Mouse (Mus musculus): ENCODE measurements around the gene Tgm5. TPM values are rescaled to one million over a fixed set of nuclear protein-coding genes. Genes with fewer than 3 reads are reported as not detected.
"Not testable (repeated sequence)": the region's sequence is repeated elsewhere in the genome, so short reads cannot be mapped to it uniquely, and the experiment has no call there.

Tgm5 gene
- polyA plus RNA-seq (2015; fragmentation: Nextera tagmentation; extraction: Ambion mirVana) = 0.07 and 0.09 TPM in 2 replicates

DNA sequence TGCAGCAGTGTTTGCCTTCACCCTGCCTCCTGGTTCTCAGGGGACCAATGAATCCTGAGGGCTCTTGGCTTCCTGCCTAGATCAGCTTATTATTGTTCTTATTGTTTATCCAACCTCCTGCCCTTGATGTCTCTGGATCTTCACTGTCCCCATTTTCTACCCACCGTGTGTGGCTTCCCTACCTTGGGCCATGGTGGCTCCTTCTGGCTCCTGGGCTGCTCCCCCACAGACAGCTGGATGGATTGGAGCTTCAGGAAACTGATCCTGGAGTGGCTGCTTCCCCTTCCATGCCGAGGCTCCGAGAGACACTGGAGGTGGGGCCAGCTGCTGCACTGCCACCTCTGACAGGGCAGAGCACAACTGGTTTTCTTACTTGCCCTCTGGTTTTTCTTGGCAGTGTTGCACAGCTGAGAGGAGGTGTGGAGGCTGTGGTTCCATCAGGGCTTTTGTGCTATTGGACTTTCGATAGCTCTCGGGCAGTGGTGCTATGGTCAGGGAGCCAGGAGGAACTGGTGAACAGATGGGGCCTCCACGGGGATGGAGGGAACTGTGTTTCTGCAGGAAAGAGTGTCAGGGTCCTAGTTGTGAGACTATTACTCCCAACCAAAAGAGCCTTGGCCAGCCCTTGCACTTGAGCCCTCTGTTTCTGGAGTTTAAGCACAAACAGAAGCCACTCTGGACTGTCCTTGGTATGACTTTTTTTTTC, at the start of gene Tgm5:
Gene Tgm5 (minus strand): TSS at position 362 of the 706 bp plus-strand sequence.
- 52% methylated on average over 6 of the region's 6 CpGs for WGBS
- H3K27me3 ChIP-seq (ENCODE audit: control insufficient read depth, insufficient read depth, low read depth, low read length) = no peaks in the 10 kb centered on the region
- ATAC-seq = no peak
- no peaks in the 10 kb centered on the region for H3K4me1 ChIP-seq (ENCODE audit: control insufficient read depth, insufficient read depth, low read length)
- no peak within 1 kb of the TSS for H3K4me3 ChIP-seq (ENCODE audit: low read depth, low read length)
- no peak within 1 kb of the TSS for H3K27ac ChIP-seq (ENCODE audit: low read length)
- H3K4me2 ChIP-seq (ENCODE audit: low read length) = no peak within 1 kb of the TSS
- no peak within 1 kb of the TSS for H3K9ac ChIP-seq (ENCODE audit: low read depth, low read length)
- H3K9me3 ChIP-seq (replicated peaks; ENCODE audit: control insufficient read depth, low read length, poor library complexity, severe bottlenecking) = no peaks in the 10 kb centered on the region
- no peaks in the 10 kb centered on the region for H3K36me3 ChIP-seq (ENCODE audit: control insufficient read depth, insufficient read depth, low read length)

DNA sequence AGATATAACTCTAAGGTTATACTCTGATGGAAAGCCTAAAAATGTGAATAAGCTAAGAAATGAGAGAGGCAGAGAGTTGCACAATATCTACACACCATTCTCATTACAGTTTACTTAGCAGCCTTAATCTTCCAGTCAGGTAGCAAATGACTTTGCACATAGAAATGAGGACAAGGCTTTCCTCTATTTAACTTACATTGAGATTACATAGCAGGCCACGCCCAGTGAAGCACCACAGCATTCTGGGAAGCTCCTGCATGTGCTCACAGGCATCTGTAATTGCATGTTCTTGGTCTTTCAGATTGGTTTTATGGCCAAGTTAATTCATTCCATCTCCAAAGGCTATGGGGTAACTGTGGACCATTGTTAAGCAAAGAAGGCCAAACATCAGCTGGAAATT, 47.2 kb upstream of the Tgm5 start:
- no peaks in the 10 kb centered on the region for H3K27me3 ChIP-seq (ENCODE audit: control insufficient read depth, insufficient read depth, low read depth, low read length)
- H3K9me3 ChIP-seq (replicated peaks; ENCODE audit: control insufficient read depth, low read length, poor library complexity, severe bottlenecking) = no peaks in the 10 kb centered on the region
- no peaks in the 10 kb centered on the region for H3K36me3 ChIP-seq (ENCODE audit: control insufficient read depth, insufficient read depth, low read length)
- peaks cover 6% of the 10 kb centered on the region for H3K4me1 ChIP-seq (ENCODE audit: control insufficient read depth, insufficient read depth, low read length)
- no peak overlapping the region for H3K4me2 ChIP-seq (ENCODE audit: low read length)
- H3K4me3 ChIP-seq (ENCODE audit: low read depth, low read length) = no peak overlapping the region
- 64% methylated on average over 1 of the region's 1 CpGs for WGBS
- H3K9ac ChIP-seq (ENCODE audit: low read depth, low read length) = no peak overlapping the region
- no peak overlapping the region for H3K27ac ChIP-seq (ENCODE audit: low read length)
- no peak for ATAC-seq

DNA sequence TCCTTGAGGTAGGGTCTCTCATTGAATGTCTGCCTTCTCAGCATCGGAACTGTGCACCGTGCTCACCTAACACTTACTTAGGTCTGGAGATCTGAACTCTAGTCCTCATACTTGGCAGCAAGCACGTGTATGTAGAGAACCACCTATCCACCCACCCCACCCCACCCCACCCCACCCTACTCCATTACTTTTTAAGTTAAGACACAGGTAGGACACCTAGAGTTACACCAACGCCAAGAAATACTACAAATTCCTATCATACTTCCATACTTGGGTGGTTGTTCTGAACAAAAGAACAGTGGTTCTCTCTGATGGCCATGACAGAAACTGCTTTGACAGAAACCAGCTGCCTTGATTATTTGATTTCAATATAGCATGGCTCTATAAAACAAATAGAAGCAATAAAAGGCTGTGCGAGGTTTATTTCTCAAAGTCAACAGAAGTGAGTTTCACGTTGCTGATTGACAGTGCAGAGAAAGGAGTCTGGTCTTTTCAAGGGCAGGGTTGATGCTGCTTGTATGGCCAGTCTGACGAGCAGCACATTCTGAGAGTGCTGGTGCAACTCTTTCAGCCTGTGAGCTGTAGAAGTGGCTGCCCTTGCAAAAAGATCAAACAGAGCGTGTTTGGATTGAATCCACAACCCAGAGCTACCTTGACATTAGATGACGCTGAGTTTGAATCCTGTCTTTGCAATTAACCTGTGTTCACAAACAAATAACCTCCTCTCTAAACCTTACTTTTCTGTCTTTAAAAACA, 43.4 kb upstream of the Tgm5 start:
- H3K9me3 ChIP-seq (replicated peaks; ENCODE audit: control insufficient read depth, low read length, poor library complexity, severe bottlenecking) = no peaks in the 10 kb centered on the region
- no peaks in the 10 kb centered on the region for H3K4me1 ChIP-seq (ENCODE audit: control insufficient read depth, insufficient read depth, low read length)
- no peak overlapping the region for H3K4me2 ChIP-seq (ENCODE audit: low read length)
- no peak for ATAC-seq
- no peak overlapping the region for H3K4me3 ChIP-seq (ENCODE audit: low read depth, low read length)
- 71% methylated on average over 9 of the region's 9 CpGs for WGBS
- H3K36me3 ChIP-seq (ENCODE audit: control insufficient read depth, insufficient read depth, low read length) = no peaks in the 10 kb centered on the region
- no peaks in the 10 kb centered on the region for H3K27me3 ChIP-seq (ENCODE audit: control insufficient read depth, insufficient read depth, low read depth, low read length)
- H3K9ac ChIP-seq (ENCODE audit: low read depth, low read length) = no peak overlapping the region
- no peak overlapping the region for H3K27ac ChIP-seq (ENCODE audit: low read length)

DNA sequence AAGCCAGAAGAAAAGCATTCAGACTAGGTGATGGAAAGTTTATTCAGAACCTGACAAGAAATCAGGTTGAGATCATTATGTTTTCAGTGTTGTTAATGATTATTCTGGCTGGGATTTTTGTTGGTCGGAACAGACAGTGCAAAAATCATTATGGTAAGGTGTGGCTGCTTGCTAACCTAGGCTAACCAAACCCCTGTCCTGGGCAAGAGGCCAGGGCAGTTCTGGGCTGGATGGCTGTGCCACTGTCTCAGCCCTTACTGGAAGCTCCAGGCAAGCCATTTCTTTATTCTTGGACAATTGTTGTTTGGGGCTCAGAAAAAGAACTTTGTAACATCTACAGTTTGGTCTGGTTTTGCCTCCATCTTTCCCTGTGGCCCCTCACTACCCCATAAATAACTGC, 41.9 kb upstream of the Tgm5 start:
- no peak overlapping the region for H3K27ac ChIP-seq (ENCODE audit: low read length)
- no peaks in the 10 kb centered on the region for H3K27me3 ChIP-seq (ENCODE audit: control insufficient read depth, insufficient read depth, low read depth, low read length)
- no peak overlapping the region for H3K9ac ChIP-seq (ENCODE audit: low read depth, low read length)
- no peaks in the 10 kb centered on the region for H3K4me1 ChIP-seq (ENCODE audit: control insufficient read depth, insufficient read depth, low read length)
- no peak overlapping the region for H3K4me3 ChIP-seq (ENCODE audit: low read depth, low read length)
- ATAC-seq = no peak
- no peak overlapping the region for H3K4me2 ChIP-seq (ENCODE audit: low read length)
- 96% methylated on average over 1 of the region's 1 CpGs for WGBS
- H3K36me3 ChIP-seq (ENCODE audit: control insufficient read depth, insufficient read depth, low read length) = no peaks in the 10 kb centered on the region
- H3K9me3 ChIP-seq (replicated peaks; ENCODE audit: control insufficient read depth, low read length, poor library complexity, severe bottlenecking) = no peaks in the 10 kb centered on the region

DNA sequence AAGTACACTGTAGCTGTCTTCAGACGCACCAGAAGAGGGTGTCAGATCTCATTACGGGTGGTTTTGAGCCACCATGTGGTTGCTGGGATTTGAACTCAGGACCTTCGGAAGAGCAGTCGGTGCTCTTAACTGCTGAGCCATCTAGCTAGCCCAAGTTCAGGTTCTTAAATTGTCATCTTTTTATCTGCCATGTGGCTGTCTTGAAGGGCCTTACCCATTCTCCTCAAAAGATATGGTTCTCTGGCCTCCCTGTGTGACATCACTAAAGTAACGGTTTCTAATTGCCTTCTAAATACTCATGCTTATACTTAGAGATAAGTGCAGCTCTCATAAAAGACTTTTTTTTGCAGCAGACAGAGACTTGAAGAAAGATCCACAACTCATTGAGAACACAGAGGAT, 40.7 kb upstream of the Tgm5 start:
- not testable (repeated sequence) for H3K9ac ChIP-seq (ENCODE audit: low read depth, low read length); H3K4me3 ChIP-seq (ENCODE audit: low read depth, low read length); H3K4me2 ChIP-seq (ENCODE audit: low read length); H3K4me1 ChIP-seq (ENCODE audit: control insufficient read depth, insufficient read depth, low read length); H3K9me3 ChIP-seq (replicated peaks; ENCODE audit: control insufficient read depth, low read length, poor library complexity, severe bottlenecking); ATAC-seq; H3K27ac ChIP-seq (ENCODE audit: low read length); H3K36me3 ChIP-seq (ENCODE audit: control insufficient read depth, insufficient read depth, low read length); H3K27me3 ChIP-seq (ENCODE audit: control insufficient read depth, insufficient read depth, low read depth, low read length)
- 97% methylated on average over 5 of the region's 5 CpGs for WGBS

DNA sequence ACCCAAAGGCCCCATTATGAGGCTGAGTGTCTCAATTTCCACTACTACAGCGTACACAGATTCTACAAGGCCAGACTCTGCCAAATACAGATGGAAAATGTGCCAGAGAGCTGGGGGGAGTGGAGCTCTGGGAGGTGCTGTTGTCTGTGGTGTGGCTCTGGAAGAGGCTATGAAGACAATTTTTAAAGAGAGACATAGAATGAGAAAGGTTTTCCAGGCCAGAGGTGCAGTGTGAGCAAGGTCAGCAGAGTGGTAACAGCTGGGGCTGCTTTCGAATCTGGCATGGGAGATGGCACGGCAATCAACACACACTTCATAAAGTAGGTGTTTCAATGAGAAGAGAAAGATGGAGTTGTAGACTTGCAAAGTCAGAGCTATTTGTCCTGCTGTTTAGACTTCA, 33.6 kb upstream of the Tgm5 start:
- H3K4me2 ChIP-seq (ENCODE audit: low read length) = no peak overlapping the region
- H3K4me1 ChIP-seq (ENCODE audit: control insufficient read depth, insufficient read depth, low read length) = no peaks in the 10 kb centered on the region
- no peaks in the 10 kb centered on the region for H3K27me3 ChIP-seq (ENCODE audit: control insufficient read depth, insufficient read depth, low read depth, low read length)
- no peak overlapping the region for H3K4me3 ChIP-seq (ENCODE audit: low read depth, low read length)
- 90% methylated on average over 3 of the region's 3 CpGs for WGBS
- H3K36me3 ChIP-seq (ENCODE audit: control insufficient read depth, insufficient read depth, low read length) = no peaks in the 10 kb centered on the region
- H3K27ac ChIP-seq (ENCODE audit: low read length) = no peak overlapping the region
- no peak for ATAC-seq
- H3K9me3 ChIP-seq (replicated peaks; ENCODE audit: control insufficient read depth, low read length, poor library complexity, severe bottlenecking) = no peaks in the 10 kb centered on the region
- no peak overlapping the region for H3K9ac ChIP-seq (ENCODE audit: low read depth, low read length)

DNA sequence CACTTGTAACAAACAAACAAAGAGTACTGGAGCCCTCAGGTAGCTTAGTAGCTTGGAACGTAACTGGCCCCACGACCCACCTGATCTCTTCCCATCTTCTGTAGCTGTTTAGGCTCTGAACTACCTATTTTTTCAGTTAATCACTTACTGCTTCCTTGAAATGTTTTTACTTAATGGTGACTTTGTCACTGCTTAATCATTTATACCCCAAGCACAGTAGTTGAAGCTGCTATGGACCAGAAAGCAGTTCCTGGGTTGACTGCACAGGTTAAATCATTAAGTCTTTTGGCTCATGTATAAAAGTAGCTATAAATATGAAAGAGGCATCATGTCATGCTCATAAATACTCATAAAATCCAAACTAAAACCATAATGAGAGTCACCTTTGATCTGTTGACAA, 29.8 kb upstream of the Tgm5 start:
- H3K9me3 ChIP-seq (replicated peaks; ENCODE audit: control insufficient read depth, low read length, poor library complexity, severe bottlenecking) = no peaks in the 10 kb centered on the region
- H3K27ac ChIP-seq (ENCODE audit: low read length) = no peak overlapping the region
- 95% methylated on average over 2 of the region's 2 CpGs for WGBS

DNA sequence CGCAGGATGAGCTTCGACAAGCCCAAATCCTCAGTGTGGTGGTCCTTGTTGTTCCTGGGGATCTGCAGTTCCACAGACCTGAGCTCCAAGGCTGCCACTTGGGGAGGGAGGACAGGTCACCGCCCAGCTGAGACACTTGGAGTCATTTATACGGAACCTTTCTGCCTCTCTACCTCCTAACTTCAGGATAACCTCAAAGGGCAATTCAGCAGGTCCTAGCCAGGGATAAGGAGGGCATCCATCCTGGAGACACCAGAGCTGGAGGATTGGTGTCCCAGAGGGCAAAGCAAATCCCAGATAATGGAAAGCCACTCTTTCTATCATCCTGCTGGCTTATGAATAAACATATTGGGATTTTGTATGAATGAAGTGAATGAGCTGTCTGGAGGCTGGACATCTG, 24.1 kb upstream of the Tgm5 start, which contains the start of gene Tgm7:
Gene Tgm7 (minus strand): TSS at position 101 of the 400 bp plus-strand sequence.
- Histone ChIP-seq H3K27ac (ENCODE audit: low read length) (no peak within 1 kb of the TSS), H3K27me3 (ENCODE audit: control insufficient read depth, insufficient read depth, low read depth, low read length) (no peaks in the 10 kb centered on the region), H3K4me3 (ENCODE audit: low read depth, low read length) (no peak within 1 kb of the TSS), H3K9me3 (replicated peaks; ENCODE audit: control insufficient read depth, low read length, poor library complexity, severe bottlenecking) (no peaks in the 10 kb centered on the region), H3K4me1 (ENCODE audit: control insufficient read depth, insufficient read depth, low read length) (no peaks in the 10 kb centered on the region), H3K4me2 (ENCODE audit: low read length) (no peak within 1 kb of the TSS), H3K36me3 (ENCODE audit: control insufficient read depth, insufficient read depth, low read length) (no peaks in the 10 kb centered on the region), H3K9ac (ENCODE audit: low read depth, low read length) (no peak within 1 kb of the TSS)
- WGBS = 89% methylated on average over 4 of the region's 4 CpGs
- no peak for ATAC-seq

More for the DNA sequence above, 29.8 kb upstream of the Tgm5 start:
- no peak overlapping the region for H3K9ac ChIP-seq (ENCODE audit: low read depth, low read length)
- H3K36me3 ChIP-seq (ENCODE audit: control insufficient read depth, insufficient read depth, low read length) = no peaks in the 10 kb centered on the region
- no peaks in the 10 kb centered on the region for H3K27me3 ChIP-seq (ENCODE audit: control insufficient read depth, insufficient read depth, low read depth, low read length)
- H3K4me3 ChIP-seq (ENCODE audit: low read depth, low read length) = no peak overlapping the region
- ATAC-seq = no peak
- no peak overlapping the region for H3K4me2 ChIP-seq (ENCODE audit: low read length)
- H3K4me1 ChIP-seq (ENCODE audit: control insufficient read depth, insufficient read depth, low read length) = no peaks in the 10 kb centered on the region

DNA sequence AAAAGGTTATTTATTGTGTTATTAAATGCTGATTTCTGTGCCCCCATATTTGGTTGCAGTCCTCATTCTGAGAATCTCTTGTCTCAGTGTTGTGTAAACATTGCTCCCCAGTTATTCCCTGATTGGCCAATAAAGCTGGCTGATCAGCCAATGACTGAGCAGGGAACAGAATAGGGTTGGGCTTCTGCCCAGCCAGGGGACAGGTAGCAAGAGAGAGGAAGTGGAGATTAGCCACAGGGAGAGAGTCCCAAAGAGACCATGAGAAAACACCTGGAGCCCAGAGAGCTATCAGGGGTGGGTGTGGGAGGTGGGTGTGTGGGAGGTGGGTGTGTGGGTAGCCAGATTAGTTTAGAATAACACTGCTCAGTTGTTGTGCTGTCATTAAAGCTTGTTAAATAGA, 20.3 kb upstream of the Tgm5 start:
- Histone ChIP-seq H3K36me3 (ENCODE audit: control insufficient read depth, insufficient read depth, low read length) (no peaks in the 10 kb centered on the region), H3K4me2 (ENCODE audit: low read length) (no peak overlapping the region), H3K27me3 (ENCODE audit: control insufficient read depth, insufficient read depth, low read depth, low read length) (no peaks in the 10 kb centered on the region), H3K9ac (ENCODE audit: low read depth, low read length) (no peak overlapping the region), H3K9me3 (replicated peaks; ENCODE audit: control insufficient read depth, low read length, poor library complexity, severe bottlenecking) (no peaks in the 10 kb centered on the region), H3K4me1 (ENCODE audit: control insufficient read depth, insufficient read depth, low read length) (no peaks in the 10 kb centered on the region), H3K4me3 (ENCODE audit: low read depth, low read length) (no peak overlapping the region), H3K27ac (ENCODE audit: low read length) (no peak overlapping the region)
- ATAC-seq = no peak
